Mouse (Mus musculus) midbrain, embryonic 10.5 days (tissue): ENCODE measurements around the gene Pycr1. TPM values are rescaled to one million over a fixed set of nuclear protein-coding genes. Genes with fewer than 3 reads are reported as not detected.
"Not testable (repeated sequence)": the region's sequence is repeated elsewhere in the genome, so short reads cannot be mapped to it uniquely, and the experiment has no call there.

ENCODE experiments used
- DNase-seq: peaks from one replicate; pipeline ENCODE4 v3.0.0-alpha.2; 2017; ENCODE audit warnings: low spot score
- H3K27ac ChIP-seq: fragments of 300-500 bp; sonication (generic); replicated peaks from 2 replicates; pipeline ENCODE4 v1.5.1; 2016; ENCODE audit warnings: mild to moderate bottlenecking
- H3K27me3 ChIP-seq: fragments of 300-500 bp; sonication (generic); 2 replicates; pipeline ENCODE4 v1.6.1; 2016; ENCODE audit warnings: low read depth, mild to moderate bottlenecking; ENCODE audit not compliant: poor library complexity, severe bottlenecking
- H3K36me3 ChIP-seq: fragments of 300-500 bp; sonication (generic); 2 replicates; pipeline ENCODE4 v1.6.1; 2016; ENCODE audit warnings: mild to moderate bottlenecking, moderate library complexity
- H3K4me1 ChIP-seq: fragments of 300-500 bp; sonication (generic); 2 replicates; pipeline ENCODE4 v1.6.1; 2016
- H3K4me3 ChIP-seq: fragments of 300-500 bp; sonication (generic); 2 replicates; pipeline ENCODE4 v1.5.1; 2016; ENCODE audit warnings: mild to moderate bottlenecking, moderate library complexity
- H3K9me3 ChIP-seq: fragments of 300-500 bp; sonication (generic); replicated peaks from 2 replicates; pipeline ENCODE4 v1.6.1; 2016; ENCODE audit warnings: mild to moderate bottlenecking
- WGBS: fragments of 180-500 bp; shearing (Covaris S2); methylation state at CpG from one replicate; pipeline ENCODE4 v1.1.7; 2016; 5-methylcytosine and 5-hydroxymethylcytosine counted together
- polyA plus RNA-seq: library from polyadenylated mRNA; unstranded; fragments of >200 nt; fragmentation: Nextera tagmentation; extraction: Ambion mirVana; gene quantifications from 2 replicates; pipeline ENCODE4 v1.2.1, GENCODE M21; 2016

Pycr1 gene
- polyA plus RNA-seq: 37.6 and 43.4 TPM in 2 replicates

DNA sequence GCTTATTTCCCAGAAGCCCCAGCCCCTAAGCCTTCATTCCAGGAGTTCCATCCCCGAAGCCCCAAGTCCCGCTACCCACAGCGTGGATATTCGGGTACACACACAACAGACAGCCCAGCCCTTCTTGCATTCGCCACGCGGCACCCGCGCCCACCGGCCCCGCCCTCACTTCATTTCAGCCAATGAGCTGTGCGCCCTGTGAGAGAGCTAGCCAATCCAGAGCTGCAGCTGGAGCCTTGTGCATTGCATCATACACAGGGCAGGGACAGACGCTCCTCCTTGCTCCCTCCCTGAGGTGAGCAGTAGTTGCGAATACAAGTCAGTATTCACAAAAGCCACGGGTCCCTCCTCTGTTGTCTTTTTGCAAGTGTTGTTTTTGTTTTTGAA is at the start of gene Pycr1:
Pycr1 (minus strand) TSS at position 169 of the 387 bp plus-strand sequence.
- Histone ChIP-seq H3K27me3 (peaks cover 45% of the 10 kb centered on the region), H3K4me1 (peaks cover 40% of the 10 kb centered on the region), H3K27ac (peak within 1 kb of the TSS; percentile 87), H3K36me3 (no peaks in the 10 kb centered on the region), H3K9me3 (no peaks in the 10 kb centered on the region), H3K4me3 (peak within 1 kb of the TSS; percentile 68)
- peak; percentile 95 for DNase-seq
- WGBS: under 1% methylated on average over 15 of the region's 15 CpGs

DNA sequence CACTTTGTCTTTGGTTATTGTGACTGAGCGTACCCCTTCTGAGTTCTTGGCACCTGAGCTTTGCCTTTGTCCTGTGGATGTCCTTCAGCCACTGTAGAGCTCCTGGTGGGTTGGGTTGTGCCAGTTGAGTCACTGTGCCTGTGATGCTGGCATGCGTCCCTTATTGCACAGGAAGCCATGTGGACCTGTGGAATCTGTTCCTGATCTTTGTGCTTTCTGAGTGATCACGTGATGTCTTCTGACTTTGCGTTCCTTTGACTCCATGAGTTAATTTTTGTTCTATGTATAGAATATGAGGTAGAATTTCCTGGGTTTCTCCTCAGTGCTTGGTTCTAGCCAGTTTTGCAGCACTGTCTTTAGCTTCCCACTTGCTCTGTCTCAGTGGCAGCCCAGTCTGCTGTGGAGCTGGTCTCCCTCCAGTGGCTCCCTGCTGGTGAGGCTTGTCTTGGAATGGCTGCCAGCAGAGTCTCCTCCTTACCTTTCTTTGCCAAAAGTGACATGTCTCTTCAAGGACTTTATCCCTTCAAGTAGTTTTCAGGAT is 49.0 kb upstream of the Pycr1 start:
- Histone ChIP-seq H3K4me3 (no peak overlapping the region), H3K27ac (no peak overlapping the region), H3K9me3 (peaks cover 5% of the 10 kb centered on the region; the same call in 1 of the 2 replicates), H3K4me1 (peaks cover 24% of the 10 kb centered on the region), H3K27me3 (no peaks in the 10 kb centered on the region), H3K36me3 (peaks cover 91% of the 10 kb centered on the region)
- DNase-seq: no peak
- WGBS: 93% methylated on average over 4 of the region's 4 CpGs

DNA sequence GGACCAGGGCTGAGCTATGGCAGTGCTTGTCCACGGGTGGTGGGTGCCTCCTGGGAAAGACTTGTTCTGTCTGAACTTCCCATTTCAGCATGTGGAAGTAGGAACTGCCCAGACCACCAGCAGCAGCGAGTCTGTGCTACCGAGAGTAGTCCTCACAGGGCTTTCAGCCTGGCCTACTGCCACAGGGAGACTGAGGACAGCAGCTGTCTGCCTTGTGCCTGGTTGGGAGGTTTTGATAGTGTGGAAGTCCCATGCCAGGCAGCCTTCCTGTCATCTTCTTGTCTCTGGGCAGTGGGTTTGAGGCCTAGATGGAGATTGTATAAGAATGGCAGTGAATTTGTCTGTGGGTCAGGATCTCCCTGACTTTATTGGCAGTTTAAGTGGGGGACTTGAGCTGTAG is 45.8 kb upstream of the Pycr1 start:
- no peaks in the 10 kb centered on the region for H3K27me3 ChIP-seq
- no peak for DNase-seq
- H3K4me3 ChIP-seq: 0 out of 2 replicates have a peak overlapping the region, but pooled peaks have one; percentile 1
- no peak overlapping the region for H3K27ac ChIP-seq
- no peaks in the 10 kb centered on the region for H3K9me3 ChIP-seq
- 87% methylated on average over 3 of the region's 3 CpGs for WGBS
- peaks cover 14% of the 10 kb centered on the region for H3K4me1 ChIP-seq
- peaks cover 93% of the 10 kb centered on the region for H3K36me3 ChIP-seq

DNA sequence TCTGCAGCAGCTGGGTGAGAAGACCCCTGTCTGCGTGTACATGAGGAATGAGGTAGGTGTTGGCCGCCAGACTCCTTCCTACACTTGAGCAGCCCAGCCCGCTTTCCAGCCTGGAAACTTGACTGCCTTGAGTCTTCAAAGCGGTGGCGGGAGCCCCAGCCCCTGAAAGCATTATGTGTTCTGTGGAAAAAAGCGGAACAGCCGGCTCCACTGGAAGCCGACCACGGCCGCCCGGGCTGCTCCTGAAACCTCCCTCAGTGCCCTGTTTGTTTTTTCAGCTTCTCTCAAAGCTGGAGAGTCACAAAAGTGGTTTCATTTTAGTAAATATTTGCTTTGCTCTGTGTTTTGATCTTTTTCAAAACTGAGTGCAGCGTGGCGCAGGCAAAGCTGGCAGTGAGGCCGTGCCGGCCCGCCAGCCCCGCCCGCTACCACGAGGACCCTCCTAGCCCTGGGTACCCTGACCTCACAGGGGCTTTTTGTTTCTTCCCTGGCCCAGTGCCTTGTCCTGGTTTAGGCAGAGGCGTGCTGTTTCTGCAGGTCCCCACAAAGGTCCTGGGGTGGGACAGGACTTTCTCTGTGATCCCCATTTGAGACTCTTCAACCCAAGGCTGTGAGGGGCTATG is 43.2 kb upstream of the Pycr1 start:
- Histone ChIP-seq H3K4me3 (no peak overlapping the region), H3K36me3 (peaks cover 93% of the 10 kb centered on the region), H3K9me3 (no peaks in the 10 kb centered on the region), H3K27ac (peak overlapping the region; percentile 46; the same call in 1 of the 2 replicates), H3K27me3 (no peaks in the 10 kb centered on the region), H3K4me1 (peaks cover 9% of the 10 kb centered on the region; the same call in 1 of the 2 replicates)
- WGBS: 84% methylated on average over 20 of the region's 20 CpGs
- DNase-seq: no peak

DNA sequence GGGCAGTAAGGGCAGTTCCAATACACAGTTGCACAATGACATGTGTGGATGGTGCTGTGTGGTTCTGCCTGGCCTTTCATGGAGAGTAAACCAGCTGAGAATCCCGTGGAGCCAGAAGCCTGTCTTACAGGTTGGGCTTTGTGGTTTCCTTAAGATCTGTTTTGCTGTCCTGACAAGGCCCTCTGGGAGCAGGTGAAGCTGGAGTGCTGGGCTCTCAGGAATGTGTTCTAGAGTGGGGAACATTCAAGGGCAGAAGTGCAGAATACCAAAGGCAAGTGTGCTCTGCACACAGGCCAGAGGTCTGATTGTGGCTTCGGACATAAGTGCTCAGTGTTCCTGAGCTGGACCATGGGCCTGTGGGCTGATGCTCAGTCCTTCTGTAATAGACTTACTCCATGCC is 41.1 kb upstream of the Pycr1 start:
- Histone ChIP-seq H3K4me1 (peaks cover 9% of the 10 kb centered on the region; the same call in 1 of the 2 replicates), H3K27ac (no peak overlapping the region), H3K27me3 (no peaks in the 10 kb centered on the region), H3K36me3 (peaks cover 97% of the 10 kb centered on the region), H3K4me3 (no peak overlapping the region), H3K9me3 (no peaks in the 10 kb centered on the region)
- no peak for DNase-seq
- WGBS: 92% methylated on average over 2 of the region's 2 CpGs

DNA sequence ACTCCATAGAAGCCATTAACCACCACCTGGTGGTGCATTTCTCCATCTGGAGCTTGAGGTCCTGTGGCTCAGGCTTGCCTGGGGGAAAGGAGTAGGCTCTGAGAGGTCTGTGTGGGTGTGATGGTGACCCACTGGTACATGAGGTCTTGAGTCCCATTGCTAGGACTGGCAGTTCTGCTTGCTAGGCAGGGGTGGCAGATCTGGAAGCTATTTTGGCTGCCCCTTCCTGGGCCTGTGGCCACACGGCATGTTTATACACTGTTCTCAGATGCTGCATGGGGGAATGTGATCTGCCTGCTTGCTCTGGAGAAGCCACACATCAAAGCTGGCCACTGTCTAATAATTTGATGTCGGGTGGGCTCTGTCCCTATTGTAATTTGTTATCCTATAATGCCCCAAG is 40.5 kb upstream of the Pycr1 start:
- Histone ChIP-seq H3K4me1 (peaks cover 9% of the 10 kb centered on the region; the same call in 1 of the 2 replicates), H3K27me3 (no peaks in the 10 kb centered on the region), H3K36me3 (peaks cover 97% of the 10 kb centered on the region), H3K9me3 (no peaks in the 10 kb centered on the region), H3K4me3 (no peak overlapping the region), H3K27ac (no peak overlapping the region)
- DNase-seq: no peak
- 83% methylated on average over 2 of the region's 2 CpGs for WGBS

DNA sequence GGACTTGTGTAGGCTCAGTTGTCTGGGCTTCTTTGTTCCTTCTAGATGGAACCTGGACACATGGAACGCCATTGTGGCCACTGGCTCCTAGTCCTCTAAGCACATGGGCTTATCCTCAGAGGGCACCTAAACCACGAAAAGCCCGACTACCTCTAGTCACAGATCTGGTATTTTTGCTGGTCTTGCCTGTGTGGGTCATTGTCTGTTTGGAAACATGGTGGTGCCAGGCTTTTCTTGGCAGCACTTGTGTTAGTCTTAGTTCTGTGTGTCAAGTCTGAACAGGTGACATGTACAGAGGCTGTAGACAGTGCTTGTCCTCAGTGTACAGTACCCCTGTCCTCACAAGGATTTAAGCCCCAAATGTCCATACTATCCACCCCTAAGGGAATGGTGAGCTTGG is 40.0 kb upstream of the Pycr1 start:
- no peak for DNase-seq
- H3K36me3 ChIP-seq: peaks cover 97% of the 10 kb centered on the region
- 92% methylated on average over 3 of the region's 3 CpGs for WGBS
- H3K9me3 ChIP-seq: no peaks in the 10 kb centered on the region
- H3K27me3 ChIP-seq: no peaks in the 10 kb centered on the region
- H3K27ac ChIP-seq: no peak overlapping the region
- no peak overlapping the region for H3K4me3 ChIP-seq
- peaks cover 9% of the 10 kb centered on the region; the same call in 1 of the 2 replicates for H3K4me1 ChIP-seq

DNA sequence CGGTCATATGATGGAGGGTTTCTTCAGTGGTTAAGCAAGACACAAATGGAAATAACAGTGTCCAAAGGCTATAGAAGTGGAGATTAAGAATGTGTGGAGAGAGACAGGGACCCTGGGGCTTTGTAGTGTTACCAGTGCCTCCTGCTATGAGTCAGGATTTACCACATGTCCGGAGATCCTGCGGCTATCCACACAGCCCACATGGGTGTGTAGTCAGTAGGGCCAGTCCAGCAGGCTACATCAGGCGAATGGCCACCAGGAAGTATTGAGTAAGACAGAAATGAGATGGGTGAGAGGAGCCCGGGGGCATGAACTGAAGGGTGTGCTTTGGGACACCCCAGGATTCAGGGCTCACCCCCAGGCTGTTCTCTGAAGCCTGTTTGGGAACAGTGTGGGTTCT is 39.1 kb upstream of the Pycr1 start:
- Histone ChIP-seq H3K36me3 (peaks cover 97% of the 10 kb centered on the region), H3K27me3 (no peaks in the 10 kb centered on the region), H3K9me3 (no peaks in the 10 kb centered on the region), H3K4me3 (no peak overlapping the region), H3K27ac (no peak overlapping the region), H3K4me1 (peaks cover 9% of the 10 kb centered on the region; the same call in 1 of the 2 replicates)
- no peak for DNase-seq
- 93% methylated on average over 5 of the region's 5 CpGs for WGBS

DNA sequence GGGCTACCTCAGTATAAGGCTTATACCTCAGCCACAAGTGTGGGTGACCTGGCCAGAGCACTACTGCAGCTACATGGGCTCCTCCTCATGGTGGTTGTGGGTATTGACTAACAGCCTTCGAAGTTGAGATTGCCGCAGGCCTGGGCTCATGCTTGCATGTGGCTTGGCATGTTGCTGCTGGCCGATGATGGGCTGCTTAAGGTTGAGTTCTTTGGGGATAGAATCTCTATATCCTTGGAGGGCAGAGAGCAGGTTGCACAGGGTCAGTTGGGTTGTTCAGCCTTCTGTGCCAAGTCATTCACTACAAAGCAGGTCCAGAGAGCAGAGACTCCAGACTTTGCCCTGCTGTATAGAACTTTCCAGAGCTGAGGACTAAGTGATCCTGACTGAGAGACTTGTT is 36.3 kb upstream of the Pycr1 start:
- no peaks in the 10 kb centered on the region for H3K27me3 ChIP-seq
- WGBS: 64% methylated on average over 3 of the region's 3 CpGs
- H3K27ac ChIP-seq: no peak overlapping the region
- H3K4me1 ChIP-seq: no peaks in the 10 kb centered on the region
- no peak for DNase-seq
- H3K36me3 ChIP-seq: peaks cover 95% of the 10 kb centered on the region
- H3K4me3 ChIP-seq: no peak overlapping the region
- H3K9me3 ChIP-seq: no peaks in the 10 kb centered on the region

DNA sequence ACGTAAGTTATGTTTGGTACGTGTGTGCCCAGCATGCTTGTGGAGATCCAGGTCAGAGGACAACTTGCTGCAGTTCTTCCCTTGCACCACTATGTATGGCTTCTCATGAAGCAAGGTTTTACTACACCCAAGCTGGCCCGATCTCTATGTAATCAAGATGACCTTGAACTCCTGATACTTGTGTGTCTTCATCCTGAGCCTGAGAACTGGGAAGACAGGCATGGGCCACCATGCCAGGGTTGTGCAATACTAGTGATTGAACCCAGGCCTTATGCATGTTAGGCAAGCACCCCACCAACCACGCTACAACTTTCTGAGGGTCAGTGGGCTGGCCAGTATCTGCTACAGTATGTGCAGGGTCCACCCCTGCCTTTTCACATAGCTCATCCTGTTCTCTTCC is 33.4 kb upstream of the Pycr1 start:
- Histone ChIP-seq H3K4me3 (no peak overlapping the region), H3K27ac (no peak overlapping the region), H3K36me3 (peaks cover 69% of the 10 kb centered on the region), H3K27me3 (no peaks in the 10 kb centered on the region), H3K4me1 (peaks cover 23% of the 10 kb centered on the region), H3K9me3 (no peaks in the 10 kb centered on the region)
- DNase-seq: no peak
- WGBS: 90% methylated on average over 4 of the region's 4 CpGs

DNA sequence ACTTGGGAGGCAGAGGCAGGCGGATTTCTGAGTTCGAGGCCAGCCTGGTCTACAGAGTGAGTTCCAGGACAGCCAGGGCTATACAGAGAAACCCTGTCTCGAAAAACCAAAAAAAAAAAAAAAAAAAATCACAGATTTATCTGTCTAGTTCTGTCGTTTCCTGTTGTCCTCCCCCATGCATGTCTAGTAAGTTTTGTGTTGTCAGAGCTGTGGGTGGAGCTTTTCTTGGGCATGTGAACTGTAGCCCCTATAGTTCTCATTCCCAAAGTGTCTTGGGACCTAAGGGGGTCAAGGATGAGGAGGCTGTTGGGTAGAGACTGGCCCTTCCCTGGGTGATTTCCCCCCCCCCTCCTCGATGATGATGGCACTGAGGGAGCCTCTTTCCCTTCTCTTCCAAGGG is 32.3 kb upstream of the Pycr1 start:
- H3K9me3 ChIP-seq, H3K4me3 ChIP-seq, H3K27ac ChIP-seq, H3K27me3 ChIP-seq, DNase-seq: not testable (repeated sequence)
- H3K4me1 ChIP-seq: peaks cover 23% of the 10 kb centered on the region
- WGBS: 84% methylated on average over 5 of the region's 5 CpGs
- peaks cover 58% of the 10 kb centered on the region for H3K36me3 ChIP-seq

DNA sequence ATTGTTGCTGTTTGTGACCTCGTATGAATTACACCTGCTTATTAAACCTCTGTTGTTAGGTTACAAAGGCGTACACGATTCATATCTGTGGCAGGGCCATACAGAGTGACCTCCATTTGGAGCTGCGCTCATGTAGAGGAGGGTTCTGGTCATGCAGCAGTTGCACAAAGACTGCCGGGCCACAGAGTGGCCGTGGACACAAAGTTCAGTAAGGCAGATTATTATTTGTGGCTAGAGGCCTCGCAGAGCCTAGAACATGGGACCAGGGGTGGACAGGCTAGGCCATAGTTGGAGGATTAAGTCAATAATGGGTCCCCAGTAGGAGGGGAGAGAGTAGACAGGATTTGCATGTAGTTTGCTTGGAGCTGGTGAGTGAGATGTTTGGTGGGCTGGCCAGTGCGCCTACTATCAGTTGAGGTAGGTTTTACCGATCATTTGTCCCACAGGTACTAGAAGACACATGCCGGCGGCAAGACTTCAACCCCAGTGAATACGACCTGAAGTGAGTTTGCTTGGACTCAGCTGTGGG is 30.1 kb upstream of the Pycr1 start:
- 44% methylated on average over 12 of the region's 12 CpGs for WGBS
- Histone ChIP-seq H3K4me1 (peaks cover 23% of the 10 kb centered on the region), H3K4me3 (peak overlapping the region; percentile 80), H3K36me3 (peaks cover 36% of the 10 kb centered on the region), H3K27me3 (no peaks in the 10 kb centered on the region), H3K9me3 (no peaks in the 10 kb centered on the region), H3K27ac (peak overlapping the region; percentile 99)
- DNase-seq: no peak
